Mouse (Mus musculus): ENCODE results near the gene Hectd4.

DNA sequence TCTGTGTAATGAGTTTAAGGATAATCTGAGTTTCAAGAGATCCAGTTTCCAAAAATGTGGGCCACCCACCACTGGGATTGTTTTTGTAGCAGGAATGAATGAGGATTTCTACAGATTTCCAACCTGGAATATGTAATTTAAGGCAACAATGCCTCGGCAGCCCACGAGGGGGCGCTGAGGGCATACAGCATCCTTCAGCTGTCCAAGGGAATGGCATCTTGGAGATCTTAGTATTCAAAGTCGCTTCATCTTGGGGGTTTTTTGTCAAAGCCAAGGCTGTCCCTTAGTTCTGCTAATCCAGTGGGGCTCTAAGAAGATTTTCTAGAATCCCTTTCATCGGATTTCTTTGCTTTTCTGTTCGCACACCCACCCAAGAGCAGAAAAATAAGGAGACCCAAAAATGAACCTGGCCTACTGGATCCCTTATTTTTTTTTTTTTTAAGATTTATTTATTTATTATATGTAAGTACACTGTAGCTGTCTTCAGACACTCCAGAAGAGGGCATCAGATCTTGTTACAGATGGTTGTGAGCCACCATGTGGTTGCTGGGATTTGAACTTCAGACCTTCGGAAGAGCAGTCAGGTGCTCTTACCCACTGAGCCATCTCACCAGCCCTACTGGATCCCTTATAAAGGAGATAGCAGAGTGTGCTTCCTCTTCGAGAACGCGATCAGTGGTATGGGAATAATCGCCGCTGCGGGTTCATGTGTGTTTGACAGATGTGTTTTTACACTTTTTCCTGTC, 4.5 kb upstream of the Hectd4 start:
- peak; percentile 98; the same call in 1 of the 2 replicates for TF ChIP-seq CTCF (IDR thresholded peaks at IDR 0.05)
- peak; percentile 80; the same call in 1 of the 2 replicates for TF ChIP-seq EP300 (IDR thresholded peaks at IDR 0.05; ENCODE audit: insufficient read depth, low read depth, low read length)
- no peak for TF ChIP-seq POLR2A (IDR thresholded peaks at IDR 0.05; ENCODE audit: insufficient read depth, low read depth, low read length)

Data from heart, adult 2 months (tissue).